ENCODE assay signal across 23 mouse cellular contexts in the genomic region with DNA sequence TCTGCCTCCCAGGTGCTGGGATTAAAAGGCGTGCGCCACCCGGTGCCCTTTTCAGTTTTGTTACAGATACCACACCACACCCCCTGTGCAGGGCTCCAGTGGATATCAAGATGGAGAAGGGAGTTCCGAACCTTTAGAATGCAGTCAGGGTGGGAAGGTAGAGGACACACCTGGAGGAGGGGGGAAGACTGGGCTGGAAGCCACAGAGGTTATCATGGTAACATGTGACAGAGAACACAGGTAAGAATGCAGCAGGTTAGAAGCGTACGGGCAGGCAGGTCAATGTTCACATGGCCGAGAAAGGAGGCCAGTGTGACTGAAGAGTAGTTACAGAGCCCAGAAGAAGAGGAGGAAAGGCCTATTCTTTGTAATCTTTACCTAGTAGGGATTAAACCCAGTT. TPM values are rescaled to one million over a fixed set of nuclear protein-coding genes. Genes with fewer than 3 reads are reported as not detected.
DNase-seq lines count a peak whose midpoint lies in the region; ATAC-seq and TF ChIP-seq lines count a peak whose summit lies in the region.
"Had no signal": no experiment of that assay in that cellular context is flagged by ENCODE, and none has a peak within 500 bp of the region (broad histone marks: within the 10 kb centered on the region; RNA-seq: fewer than 3 reads in every experiment).

No protein-coding gene starts in this region.

- TF ChIP-seq CTCF in liver, adult 2 months (IDR thresholded peaks at IDR 0.05; ENCODE audit: low read depth, low read length) = no peak

- H3K27ac ChIP-seq in heart, embryonic 11.5 days (ENCODE audit: low read depth, low read length) = no peak overlapping the region
- H3K27ac ChIP-seq in liver, adult 2 months (replicated peaks; ENCODE audit: insufficient read depth, low read depth, low read length) = no peak overlapping the region
- peak overlapping the region; percentile 80 for H3K27ac ChIP-seq in liver, embryonic 15.5 days (replicated peaks)
- H3K27ac ChIP-seq: forebrain, embryonic 10.5 days; hindbrain, embryonic 15.5 days; midbrain, embryonic 12.5 days; neural tube, embryonic 15.5 days had no signal

- peak overlapping the region; percentile 24 for H3K4me2 ChIP-seq in heart, embryonic 11.5 days
- H3K4me2 ChIP-seq in liver, embryonic 15.5 days = peak overlapping the region; percentile 79
- H3K4me2 ChIP-seq: hindbrain, embryonic 15.5 days; midbrain, embryonic 12.5 days; neural tube, embryonic 15.5 days had no signal

- TF ChIP-seq POLR2A in liver, adult 2 months (IDR thresholded peaks at IDR 0.05; ENCODE audit: extremely low read depth, insufficient read depth, low read length) = no peak

- H3K4me3 ChIP-seq in heart, embryonic 11.5 days (ENCODE audit: low read depth, low read length) = no peak overlapping the region
- no peak overlapping the region for H3K4me3 ChIP-seq in liver, adult 2 months (ENCODE audit: insufficient read depth, low read depth, low read length)
- H3K4me3 ChIP-seq in liver, embryonic 15.5 days (replicated peaks) = peak overlapping the region; percentile 79
- H3K4me3 ChIP-seq: forebrain, embryonic 10.5 days; hindbrain, embryonic 15.5 days; midbrain, embryonic 12.5 days; neural tube, embryonic 15.5 days had no signal

- H3K4me1 ChIP-seq in heart, embryonic 11.5 days (ENCODE audit: control insufficient read depth, insufficient read depth, low read length) = peaks cover 8% of the 10 kb centered on the region; the same call in 1 of the 2 replicates
- H3K4me1 ChIP-seq in liver, adult 2 months (ENCODE audit: control insufficient read depth, insufficient read depth, low read length) = peaks cover 19% of the 10 kb centered on the region
- H3K4me1 ChIP-seq in liver, embryonic 15.5 days (replicated peaks) = peaks cover 84% of the 10 kb centered on the region

- 80% methylated on average over 7 of the region's 7 CpGs for WGBS in heart, embryonic 11.5 days (ENCODE audit: insufficient replicate concordance)
- WGBS in liver, adult 2 months = 81% methylated on average over 7 of the region's 7 CpGs
- 80% methylated on average over 7 of the region's 7 CpGs for WGBS in liver, embryonic 15.5 days (ENCODE audit: insufficient replicate concordance)

- H3K27me3 ChIP-seq in heart, embryonic 11.5 days (ENCODE audit: control insufficient read depth, insufficient read depth, low read length) = no peaks in the 10 kb centered on the region
- H3K27me3 ChIP-seq in liver, adult 2 months (ENCODE audit: control insufficient read depth, insufficient read depth, low read length) = no peaks in the 10 kb centered on the region
- no peaks in the 10 kb centered on the region for H3K27me3 ChIP-seq in liver, embryonic 15.5 days
- H3K27me3 ChIP-seq: hindbrain, embryonic 15.5 days had no signal

- no peaks in the 10 kb centered on the region for H3K9me3 ChIP-seq in heart, embryonic 11.5 days (replicated peaks; ENCODE audit: control insufficient read depth, low read length)
- H3K9me3 ChIP-seq in liver, embryonic 15.5 days (replicated peaks) = no peaks in the 10 kb centered on the region
- H3K9me3 ChIP-seq: forebrain, embryonic 10.5 days; hindbrain, embryonic 15.5 days; midbrain, embryonic 12.5 days; neural tube, embryonic 15.5 days had no signal

- no peaks in the 10 kb centered on the region for H3K36me3 ChIP-seq in heart, embryonic 11.5 days (ENCODE audit: control insufficient read depth, insufficient read depth, low read length)
- no peaks in the 10 kb centered on the region for H3K36me3 ChIP-seq in liver, adult 2 months (ENCODE audit: control insufficient read depth, insufficient read depth, low read length)
- H3K36me3 ChIP-seq in liver, embryonic 15.5 days (replicated peaks) = peaks cover 46% of the 10 kb centered on the region
- H3K36me3 ChIP-seq: forebrain, embryonic 10.5 days; hindbrain, embryonic 15.5 days; midbrain, embryonic 12.5 days; neural tube, embryonic 15.5 days had no signal

- H3K79me2 ChIP-seq in liver, adult 2 months (ENCODE audit: control insufficient read depth, insufficient read depth, low read length) = no peaks in the 10 kb centered on the region; the same call in 1 of the 2 replicates

- no peak for DNase-seq in heart, adult 18-20 months
- DNase-seq in liver, adult 2 months (ENCODE audit: extremely low read depth, low read depth, low spot score) = peak; percentile 36
- no peak for DNase-seq in liver
- DNase-seq in yolk sac, embryonic 10.5 days (ENCODE audit: low spot score) = peak; percentile 66
- DNase-seq in left cerebral cortex, adult 18-20 months (ENCODE audit: low spot score in 2 of 2) = no peak
- DNase-seq in adrenal gland, postnatal 14 days = no peak
- DNase-seq: adrenal gland, adult 2 months; cerebellum, adult 18-20 months; cerebellum, postnatal 14 days; embryo, embryonic 11 days; gastrocnemius, postnatal 14 days; heart, postnatal 4 days; kidney, postnatal 10 days; lung, adult 2 months; lung, postnatal 14 days; thymus, postnatal 14 days had no signal

- H3K9ac ChIP-seq in heart, embryonic 11.5 days (ENCODE audit: low read depth, low read length) = no peak overlapping the region
- H3K9ac ChIP-seq in liver, adult 2 months (ENCODE audit: low read depth, low read length) = no peak overlapping the region
- H3K9ac ChIP-seq in liver, embryonic 15.5 days = peak overlapping the region; percentile 37; the same call in 1 of the 2 replicates
- H3K9ac ChIP-seq: hindbrain, embryonic 15.5 days; midbrain, embryonic 12.5 days; neural tube, embryonic 15.5 days had no signal

- no peak for ATAC-seq in heart, embryonic 11.5 days (replicated peaks; ENCODE audit: insufficient number of reproducible peaks, low FRiP score, low TSS enrichment)
- no peak for ATAC-seq in liver, embryonic 15.5 days (ENCODE audit: insufficient read depth)
- ATAC-seq: forebrain, embryonic 16.5 days had no signal

RNA-seq across cellular contexts. Expression of gene Mgst3, which starts 4.1 kb away (rescaled TPM):
- 179 and 182 TPM in 2 replicates for polyA plus RNA-seq in heart, embryonic 11.5 days (2014; fragmentation: Nextera tagmentation; extraction: Ambion mirVana)
- 100 to 1,000 TPM; 301 to 305 TPM for total RNA-seq in heart, adult 18-20 months (2021)
- 62.5 and 82.7 TPM in 2 replicates for total RNA-seq in liver, adult 2 months (2014; rRNA removed)
- 97.8 and 112 TPM in 2 replicates for polyA plus RNA-seq in liver, adult 2 months (2012; rRNA removed)
- polyA plus RNA-seq in liver, embryonic 15.5 days (2015; fragmentation: Nextera tagmentation; extraction: Ambion mirVana) = 392 and 404 TPM in 2 replicates
- total RNA-seq in left cerebral cortex, adult 18-20 months (2021) = 100 to 1,000 TPM; 109 to 113 TPM
- 69.7 and 75.6 TPM in 2 replicates for total RNA-seq in adrenal gland, postnatal 14 days (2021)

RNA-seq across cellular contexts. Expression of gene Aldh9a1, which starts 39.8 kb away (rescaled TPM):
- polyA plus RNA-seq in heart, embryonic 11.5 days (2014; fragmentation: Nextera tagmentation; extraction: Ambion mirVana) = 35.6 and 35.7 TPM in 2 replicates
- 10 to 100 TPM; 17.8 to 20.8 TPM for total RNA-seq in heart, adult 18-20 months (2021)
- total RNA-seq in liver, adult 2 months (2014; rRNA removed) = 119 TPM in 2 replicates
- polyA plus RNA-seq in liver, adult 2 months (2012; rRNA removed) = 127 and 162 TPM in 2 replicates
- polyA plus RNA-seq in liver, embryonic 15.5 days (2015; fragmentation: Nextera tagmentation; extraction: Ambion mirVana) = 72.7 and 75.1 TPM in 2 replicates
- 10 to 100 TPM; 25.9 to 26.8 TPM for total RNA-seq in left cerebral cortex, adult 18-20 months (2021)
- total RNA-seq in adrenal gland, postnatal 14 days (2021) = 56.9 and 59.4 TPM in 2 replicates

Comparison
In these comparisons a context has a peak if more than half of its experiments do, and no peak if none do; other contexts are left out.
1. DNase-seq: peak in liver, adult 2 months (single experiment) and yolk sac, embryonic 10.5 days (single experiment); none in heart, adult 18-20 months (0 of 2), liver (single experiment), left cerebral cortex, adult 18-20 months (0 of 2) and adrenal gland, postnatal 14 days (single experiment).